Mouse (Mus musculus): ENCODE data around the gene Lrfn3.

Gene Lrfn3

DNA sequence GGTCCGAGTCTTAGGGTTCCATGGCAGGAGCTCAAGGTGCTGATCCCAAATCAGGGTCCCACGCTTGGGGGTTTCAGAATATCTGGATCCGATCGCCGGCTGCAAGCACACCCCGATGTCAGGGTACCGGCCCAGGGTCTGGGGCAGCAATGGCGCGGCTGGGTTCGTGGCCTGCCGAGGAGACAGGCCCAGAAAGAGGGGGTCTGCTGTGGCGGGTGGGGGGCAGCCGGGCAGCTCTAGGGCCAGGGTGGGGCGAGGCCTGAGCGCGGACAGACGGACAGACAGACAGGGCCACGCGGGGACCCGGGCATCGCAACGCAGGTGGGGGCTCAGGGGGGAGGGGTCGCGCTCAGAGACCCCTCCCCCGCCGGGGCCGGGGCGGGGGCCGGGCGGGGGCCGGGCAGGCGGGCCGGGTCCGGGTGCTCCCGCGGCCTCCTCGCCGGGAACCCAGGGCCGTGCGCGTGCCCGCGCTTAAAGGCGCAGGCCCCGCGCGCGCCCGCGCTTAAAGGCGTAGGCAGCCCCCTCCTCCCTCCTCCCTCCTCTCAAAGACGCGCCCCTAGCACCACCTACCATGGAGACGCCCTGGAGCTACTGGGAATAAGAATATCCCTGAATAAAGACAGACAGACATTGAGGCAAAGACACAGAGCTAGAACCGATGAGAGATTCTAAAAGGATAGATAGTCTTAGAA, at the start of gene Lrfn3:
Gene Lrfn3, minus strand, starts transcription at position 121 of the 692 bp plus-strand sequence.
- peak; percentile 55 to 72 for DNase-seq

DNA sequence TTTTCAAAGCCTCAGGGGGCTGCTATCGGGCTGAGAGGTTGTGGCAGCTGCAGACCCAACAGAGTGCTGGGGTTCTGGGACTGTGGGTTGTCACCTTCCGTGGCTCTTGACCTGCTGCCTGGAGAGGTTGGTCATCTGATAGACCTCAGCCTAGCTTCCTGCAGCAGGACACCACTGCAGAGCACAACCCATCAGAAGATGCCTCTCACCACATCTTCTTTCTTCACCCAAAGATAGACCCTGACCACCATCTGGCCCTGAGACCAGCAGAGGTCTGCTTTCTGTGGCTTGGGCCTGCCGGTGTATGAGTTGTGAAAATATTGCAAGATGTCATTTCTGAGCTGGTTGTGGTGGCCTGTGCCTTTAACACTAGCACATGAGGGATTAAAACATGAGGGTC, 48.5 kb upstream of the Lrfn3 start:
- DNase-seq: no peak

DNA sequence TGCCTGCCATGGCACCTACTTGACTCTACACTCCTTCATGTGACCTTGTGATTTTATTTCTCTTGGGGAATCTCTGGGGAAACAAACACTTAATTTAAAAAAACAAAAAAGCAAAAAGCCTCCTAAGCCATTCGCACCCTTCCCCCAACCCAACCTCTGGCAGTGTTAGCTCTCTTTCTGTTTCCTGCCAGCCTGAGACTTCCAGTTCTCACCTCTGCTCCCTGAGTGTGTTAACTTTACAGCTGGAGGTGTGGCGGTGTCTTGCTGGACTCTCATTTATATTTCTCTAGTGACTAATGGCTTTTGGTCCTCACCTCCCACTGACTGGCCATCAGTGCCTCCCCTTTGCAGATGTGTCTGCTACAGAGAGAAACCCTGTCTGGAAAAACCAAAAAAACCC, 47.2 kb upstream of the Lrfn3 start:
- DNase-seq: no peak

DNA sequence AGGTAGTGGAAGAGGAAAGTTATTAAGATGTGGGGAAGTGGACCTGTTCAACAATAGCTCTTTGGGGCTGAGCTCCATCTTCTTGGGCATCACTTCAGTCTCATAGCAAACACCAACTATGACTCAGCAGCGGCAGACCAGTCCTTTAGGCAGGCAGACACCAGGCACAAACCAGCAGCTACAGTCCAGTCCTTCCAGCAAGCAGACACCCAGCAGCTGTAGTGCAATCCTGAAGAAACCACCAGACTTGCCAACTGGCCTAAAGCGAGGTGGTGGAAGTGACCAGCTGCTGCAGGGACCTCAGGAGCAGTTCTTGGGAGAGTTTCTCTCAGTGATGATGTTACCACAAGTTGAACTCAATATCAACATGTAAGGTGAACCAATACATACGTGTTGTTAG, 46.1 kb upstream of the Lrfn3 start:
- DNase-seq: no peak

DNA sequence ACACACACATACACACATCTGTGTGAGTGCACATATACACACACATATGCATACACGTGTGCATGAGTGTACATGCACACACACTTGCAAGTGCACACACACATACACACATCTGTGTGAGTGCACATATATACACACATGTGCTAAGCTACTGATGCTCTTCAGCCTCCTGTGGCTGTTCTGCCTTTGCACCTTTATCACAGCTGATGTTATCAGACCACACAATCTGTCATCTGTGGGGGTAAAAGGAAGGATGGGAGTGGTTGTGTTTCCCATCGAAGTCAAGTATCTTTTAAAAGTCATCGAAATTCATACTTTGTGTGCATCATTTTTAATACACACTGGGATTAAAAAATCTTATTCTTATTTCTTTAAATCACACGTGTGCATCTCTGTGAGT, 39.8 kb upstream of the Lrfn3 start:
- DNase-seq: no peak

DNA sequence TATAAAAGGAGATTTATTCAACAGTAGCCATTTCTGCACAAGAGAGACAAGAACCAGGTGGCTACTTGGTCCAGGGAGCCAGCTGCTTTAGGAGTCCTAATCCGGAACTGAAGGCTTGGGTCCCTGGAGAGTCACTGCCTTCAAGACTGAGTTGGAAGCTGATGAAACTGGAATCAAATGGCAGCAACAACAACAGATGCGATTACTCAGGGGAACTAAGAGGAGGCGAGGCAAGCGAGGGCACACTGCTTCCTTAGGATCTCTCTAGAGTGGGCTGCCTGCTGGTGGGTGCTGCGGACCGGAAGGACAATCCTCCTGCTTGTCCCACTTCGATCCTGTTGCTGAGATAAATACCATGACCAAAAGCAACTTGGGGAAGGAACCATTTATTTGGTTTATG, 37.1 kb upstream of the Lrfn3 start:
- DNase-seq: no peak

DNA sequence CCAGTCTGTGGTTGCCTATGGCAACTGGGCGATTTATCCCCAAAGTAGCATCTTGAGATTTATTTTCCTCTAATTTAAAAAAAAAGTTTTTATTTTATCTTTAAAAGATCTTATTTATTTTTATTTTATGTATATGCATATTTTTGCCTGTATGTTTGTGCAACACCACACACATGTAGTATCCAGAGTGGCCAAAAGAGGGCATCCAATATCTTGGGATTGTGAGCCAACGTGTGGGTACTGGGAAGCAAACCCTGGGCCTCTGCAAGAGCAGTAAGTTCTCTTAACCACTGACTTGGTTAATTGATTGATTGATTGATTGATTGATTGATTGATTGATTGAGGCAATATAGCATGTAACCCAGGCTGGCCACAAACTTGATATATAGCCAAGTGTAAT, 32.3 kb upstream of the Lrfn3 start:
- peak in 1 of 2 experiments; percentile 30 for DNase-seq

DNA sequence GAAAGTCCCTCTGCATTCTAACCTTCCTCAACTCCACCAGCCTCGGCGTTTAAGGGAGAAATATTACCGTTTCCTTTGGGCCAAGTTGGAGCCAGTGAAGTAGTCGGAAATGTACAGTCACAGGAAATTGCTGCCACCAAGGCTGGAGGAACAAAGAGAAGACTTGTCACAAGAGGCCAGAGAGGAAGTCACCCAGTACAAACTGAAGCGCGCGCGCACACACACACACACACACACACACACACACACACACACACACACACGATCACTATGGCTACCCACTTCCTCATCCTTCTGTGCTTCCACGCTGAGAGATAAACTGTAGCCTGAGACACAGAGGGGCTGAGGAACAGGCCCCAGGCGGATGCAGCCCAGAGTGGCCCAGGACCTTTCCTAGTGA, 31.8 kb upstream of the Lrfn3 start:
- DNase-seq: peak; percentile 41 to 45

DNA sequence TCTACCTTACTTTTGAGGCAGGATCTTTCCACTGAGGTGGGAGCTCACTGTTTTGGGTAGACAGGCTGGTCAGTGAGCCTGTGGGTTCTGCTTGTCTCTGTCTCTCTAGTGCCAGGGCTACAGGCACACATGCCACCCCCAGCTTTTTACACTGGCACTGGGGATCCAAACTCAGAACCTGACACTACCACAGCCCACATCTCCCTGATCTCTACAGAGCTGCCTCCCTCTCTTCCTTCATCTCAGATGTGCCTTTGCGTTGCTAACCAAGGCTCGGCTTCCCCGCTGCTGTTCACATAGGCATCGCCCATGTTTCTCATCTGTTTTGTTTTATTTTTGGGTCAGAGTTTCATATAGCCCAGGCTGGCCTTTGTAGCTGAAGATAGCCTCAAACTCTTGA, 31.1 kb upstream of the Lrfn3 start:
- DNase-seq: no peak

DNA sequence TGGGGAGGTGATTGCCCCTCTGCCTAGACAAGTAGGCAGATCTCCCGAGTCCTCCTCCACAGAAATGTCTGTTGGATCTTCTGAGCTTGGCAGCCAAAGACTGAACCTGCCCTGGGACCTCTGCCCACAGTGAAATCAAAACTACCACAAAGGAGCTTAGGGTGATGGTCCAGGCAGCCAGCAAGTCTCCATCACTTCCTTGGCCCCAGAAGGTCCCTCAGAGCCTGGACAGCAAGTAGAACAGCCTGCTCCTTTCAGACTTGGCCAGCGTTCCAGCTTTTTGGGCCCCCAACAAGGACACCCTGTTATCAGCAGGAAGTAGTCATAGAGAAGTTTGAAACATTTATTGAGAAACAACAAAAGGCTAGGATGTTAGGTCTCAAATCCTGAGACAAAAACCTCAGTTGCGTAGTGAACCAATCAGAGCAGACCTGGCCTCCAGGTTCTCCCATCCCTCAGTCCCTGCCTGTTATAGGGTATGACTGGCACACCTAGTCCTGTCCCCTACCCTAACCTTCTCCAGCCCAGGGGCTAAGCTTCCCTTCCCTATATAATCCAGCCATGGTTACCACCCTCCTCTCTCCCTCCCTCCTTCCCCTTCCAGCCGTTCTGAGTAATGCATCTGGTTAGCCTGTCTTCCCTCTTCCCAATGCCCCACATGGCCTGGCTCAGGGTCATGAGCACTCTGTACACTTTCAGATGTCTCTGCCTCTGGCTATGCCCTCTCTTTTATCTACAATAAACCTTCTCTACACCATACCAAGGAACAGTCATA, 30.4 kb upstream of the Lrfn3 start:
- DNase-seq: no peak

DNA sequence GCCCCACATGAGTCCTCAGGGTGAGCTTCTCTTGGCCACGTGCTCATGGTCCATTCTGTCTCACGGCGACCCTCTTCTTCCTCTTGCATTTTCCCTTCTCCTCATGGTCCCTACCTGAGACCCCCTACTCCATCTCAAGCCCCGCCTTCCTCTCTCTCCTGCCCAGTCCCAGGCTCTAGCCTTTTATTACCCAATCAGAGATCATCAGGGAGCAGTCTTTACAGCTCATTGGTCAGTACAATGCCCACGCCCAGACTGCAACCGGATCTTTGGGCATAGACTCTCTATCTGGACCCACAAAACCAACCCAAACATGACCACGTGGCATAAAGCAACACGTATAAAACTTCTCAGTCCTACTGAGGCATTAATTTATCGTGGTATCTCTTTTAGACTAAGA, 21.5 kb upstream of the Lrfn3 start:
- no peak for DNase-seq

DNA sequence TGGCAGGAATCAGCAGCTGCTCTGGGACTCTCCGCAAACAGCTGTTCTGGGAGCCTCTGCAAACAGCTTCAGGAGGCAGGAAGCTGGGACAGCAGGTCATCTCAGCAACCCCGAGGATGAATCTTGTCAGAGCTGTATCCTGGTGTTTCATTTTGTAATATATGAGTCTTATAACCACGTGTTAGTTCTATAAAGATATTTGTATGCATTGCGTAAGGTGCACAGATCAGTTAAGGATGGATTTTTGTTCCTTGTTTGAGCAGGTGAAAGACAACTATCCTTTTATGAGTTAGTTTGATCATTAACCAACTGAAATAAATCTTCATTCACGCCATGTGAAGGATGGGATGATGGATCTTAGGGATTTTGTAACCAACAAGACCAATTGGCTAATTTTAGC, 17.5 kb upstream of the Lrfn3 start:
- no peak for DNase-seq

DNA sequence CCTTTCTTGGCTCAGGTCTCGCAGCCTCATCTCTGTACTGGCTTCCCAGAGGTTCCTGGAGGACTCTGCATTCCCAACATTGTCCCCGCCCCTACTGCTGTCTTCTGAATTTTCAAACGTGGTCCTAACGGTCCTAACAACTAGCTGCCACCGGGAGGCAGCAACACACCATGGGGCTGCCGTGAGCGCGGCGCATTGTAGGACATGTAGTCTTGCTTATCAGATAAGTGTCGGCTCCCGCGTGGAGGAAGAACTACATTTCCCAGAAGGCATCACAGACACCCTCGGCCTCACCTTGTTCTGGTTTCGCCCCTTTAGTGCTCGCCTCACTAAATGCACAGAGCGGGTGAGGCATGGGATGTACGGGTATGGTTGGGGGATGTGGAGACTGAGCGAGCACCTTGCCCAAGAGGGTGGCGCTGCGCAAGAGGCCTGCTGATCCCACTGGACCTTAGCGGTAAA, 11.0 kb upstream of the Lrfn3 start:
- peak; percentile 94 to 96 for DNase-seq

DNA sequence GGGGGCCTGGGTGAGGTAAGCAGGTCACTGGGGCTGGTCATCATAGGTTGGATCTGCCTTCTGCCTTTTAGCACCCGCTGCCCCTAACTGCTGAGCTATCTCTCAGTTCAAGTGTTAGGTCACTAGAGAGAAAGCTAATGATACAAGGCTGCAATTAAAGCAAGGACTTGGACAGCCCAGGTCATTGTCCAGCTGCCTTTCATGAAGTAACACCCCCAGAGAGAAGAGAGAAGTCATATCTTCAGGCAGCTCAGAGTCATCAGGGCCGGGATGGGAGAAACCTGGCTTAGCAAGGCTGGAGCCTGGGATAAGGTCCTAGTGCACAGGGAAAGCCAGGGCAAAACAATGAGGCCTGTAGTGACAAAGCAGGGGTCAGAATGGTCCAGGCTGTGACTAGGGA, 4.9 kb upstream of the Lrfn3 start:
- DNase-seq: no peak

DNA sequence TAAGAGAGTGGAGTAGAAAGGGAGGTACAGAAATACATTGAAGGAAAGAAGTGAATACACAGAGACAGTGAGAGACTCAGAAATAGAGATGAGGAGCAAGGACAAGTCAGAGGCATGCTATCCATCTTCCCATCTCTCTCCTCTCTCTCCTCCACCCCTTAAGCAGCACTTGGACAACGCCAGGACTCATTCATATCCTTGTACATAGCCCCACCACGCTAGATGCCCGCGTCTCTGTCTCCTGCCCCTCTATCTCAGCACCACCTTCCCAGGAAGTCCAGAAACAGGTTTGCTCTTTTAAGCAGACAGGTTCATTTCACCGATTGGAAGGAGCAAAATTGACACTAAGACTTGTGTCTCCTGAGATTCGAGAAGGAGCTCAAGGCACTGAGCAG, 769 bp upstream of the Lrfn3 start:
- no peak for DNase-seq

DNA sequence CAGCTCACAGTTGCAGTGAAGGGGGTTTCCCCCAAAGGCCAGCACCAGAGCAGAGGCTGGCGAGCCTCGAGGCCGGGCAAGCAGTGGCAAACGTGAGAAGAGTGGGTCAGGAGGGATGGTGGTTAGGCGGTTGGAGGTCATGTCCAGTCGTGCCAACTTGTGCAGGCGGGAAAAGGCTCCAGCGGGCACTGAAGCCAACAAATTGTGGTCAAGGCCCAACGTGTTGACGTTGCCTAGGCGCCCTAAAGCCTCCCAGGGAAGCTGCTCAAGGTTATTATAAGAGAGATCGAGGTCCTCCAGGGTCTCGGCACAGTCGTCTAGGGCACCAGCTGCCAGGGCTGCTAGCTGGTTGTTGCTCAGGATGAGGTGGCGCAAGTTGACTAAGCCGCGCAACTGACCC, 2.5 kb downstream of the Lrfn3 start:
- no peak for DNase-seq

DNA sequence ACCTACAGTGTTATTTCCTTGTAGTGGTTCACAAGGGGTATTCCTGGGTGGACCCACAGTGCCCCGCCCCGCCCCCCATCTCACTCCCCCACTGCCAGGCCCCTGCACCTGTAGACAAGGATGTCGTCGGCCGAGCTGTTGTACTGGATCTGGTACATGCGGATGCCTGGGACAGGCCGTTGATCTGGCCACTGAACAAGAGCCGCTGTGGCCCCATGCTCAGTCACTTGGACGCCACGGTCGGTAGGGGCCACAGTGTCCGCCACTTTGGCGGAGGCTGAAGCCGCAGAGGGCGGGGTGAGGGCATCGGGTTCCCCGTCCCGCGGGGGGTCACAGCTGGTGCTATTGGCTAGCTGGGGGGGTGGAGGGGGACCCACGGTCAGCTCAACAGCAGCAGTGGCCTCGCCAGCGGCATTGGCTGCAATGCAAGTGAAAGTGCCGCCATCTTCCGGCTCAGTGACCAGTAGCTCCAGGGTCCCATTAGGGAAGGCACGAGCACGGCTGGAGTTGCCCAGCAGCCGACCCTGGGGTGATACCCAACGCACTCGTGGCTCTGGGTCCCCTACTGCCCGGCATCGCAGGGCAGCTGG, 3.2 kb downstream of the Lrfn3 start:
- peak; percentile 39 to 51 for DNase-seq

DNA sequence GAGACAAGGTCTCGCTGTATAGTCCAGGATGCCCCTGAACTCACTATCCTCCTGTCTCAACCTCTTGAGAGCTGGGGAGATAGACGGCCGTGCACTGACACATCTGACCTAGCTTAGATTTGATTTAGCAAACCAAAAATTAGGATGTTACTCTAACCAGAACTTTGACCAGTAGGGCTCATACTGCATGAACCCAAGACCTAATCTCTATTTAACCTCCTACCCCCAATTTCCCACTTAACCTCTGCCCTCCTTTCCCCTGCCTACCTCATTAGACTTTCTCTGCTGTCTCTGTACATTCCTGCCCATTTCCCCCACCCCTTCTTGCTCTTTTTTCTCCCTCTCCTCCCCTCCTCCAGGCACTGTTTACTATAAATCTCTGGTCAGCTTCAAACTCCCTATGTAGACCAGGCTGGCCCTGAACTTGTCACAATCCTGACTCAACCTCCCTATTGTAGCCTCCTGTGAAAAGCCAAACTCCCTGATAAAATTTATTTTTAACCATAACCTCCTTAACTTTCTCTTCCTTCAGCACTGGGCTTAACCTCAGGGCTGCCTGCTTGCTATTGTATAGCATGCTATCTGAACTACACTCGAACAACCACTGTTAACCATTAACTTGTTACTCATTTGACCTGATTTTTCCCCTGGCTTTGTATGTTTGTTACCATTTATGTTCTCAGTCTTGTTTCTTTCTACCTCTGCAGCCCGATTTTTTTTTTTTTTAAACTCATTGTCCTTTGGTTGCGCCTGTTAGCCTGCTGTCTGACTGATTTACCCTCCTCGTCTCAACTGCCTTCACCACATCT, 4.0 kb downstream of the Lrfn3 start:
- peak in 1 of 2 experiments; percentile 59 for DNase-seq

DNA sequence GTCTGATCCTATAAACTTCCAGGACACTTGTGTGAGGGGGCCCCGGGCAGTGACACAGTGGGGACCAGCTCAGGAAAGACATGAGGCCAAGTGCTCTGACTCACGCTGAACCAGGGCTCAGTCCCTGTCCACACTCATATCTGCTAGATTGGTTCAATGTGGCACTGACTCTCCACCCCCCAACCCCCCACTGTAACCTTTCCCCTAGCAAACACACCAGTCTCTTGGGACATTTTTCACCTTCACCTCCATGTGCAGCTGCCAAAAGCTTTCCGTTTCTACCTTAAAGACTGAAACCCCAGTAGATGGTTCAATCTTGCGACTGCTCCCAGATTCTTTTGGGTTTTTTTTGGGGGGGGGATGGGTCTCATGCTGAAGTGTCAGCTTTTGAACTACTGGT, 8.5 kb downstream of the Lrfn3 start:
- no peak for DNase-seq

DNA sequence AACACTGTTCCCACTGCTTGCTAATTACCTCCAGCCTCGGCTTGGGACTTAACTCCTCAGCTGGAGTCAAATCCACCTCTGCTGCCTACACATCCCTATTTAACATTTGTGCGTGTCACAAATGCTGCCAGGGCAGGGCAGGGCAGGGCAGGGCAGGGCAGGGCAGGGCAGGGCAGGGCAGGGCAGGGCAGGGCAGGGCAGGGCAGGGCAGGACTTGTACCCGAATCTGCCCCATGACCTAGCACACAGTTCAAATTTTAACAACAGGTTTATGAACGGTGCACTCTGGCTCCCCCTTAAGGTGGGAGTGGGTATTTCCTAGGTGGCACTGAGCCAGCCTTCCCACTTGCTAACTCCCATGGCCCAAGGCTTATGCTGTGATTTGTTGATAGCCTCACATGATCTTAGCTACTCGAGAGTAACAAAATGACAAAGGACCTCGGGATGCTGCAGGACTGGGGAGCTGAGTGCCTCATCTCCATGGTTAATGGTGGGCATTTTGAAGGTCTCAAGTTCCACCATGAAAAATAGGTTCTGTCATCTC, 9.2 kb downstream of the Lrfn3 start:
- peak; percentile 80 to 81 for DNase-seq

DNA sequence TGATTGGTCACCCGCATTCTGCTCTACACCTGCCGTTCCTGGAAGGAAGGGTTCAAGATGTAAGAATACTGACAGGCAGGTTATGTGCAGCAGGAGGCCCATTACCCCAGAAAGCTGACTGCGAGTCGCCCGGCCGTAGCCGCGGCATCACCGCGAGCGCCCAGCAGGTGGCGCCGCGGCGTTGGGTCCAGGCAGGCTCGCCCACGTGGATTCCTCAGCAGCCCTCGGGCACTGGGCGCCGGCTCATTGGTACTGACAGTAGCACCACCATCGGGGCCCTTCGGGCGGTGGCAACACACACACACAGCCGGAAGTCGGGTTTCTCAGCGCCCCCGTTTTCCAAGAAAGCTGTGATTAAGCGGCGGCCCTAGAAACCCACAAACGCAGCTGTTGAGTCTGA, 14.7 kb downstream of the Lrfn3 start:
- DNase-seq: peak; percentile 55 to 82

DNA sequence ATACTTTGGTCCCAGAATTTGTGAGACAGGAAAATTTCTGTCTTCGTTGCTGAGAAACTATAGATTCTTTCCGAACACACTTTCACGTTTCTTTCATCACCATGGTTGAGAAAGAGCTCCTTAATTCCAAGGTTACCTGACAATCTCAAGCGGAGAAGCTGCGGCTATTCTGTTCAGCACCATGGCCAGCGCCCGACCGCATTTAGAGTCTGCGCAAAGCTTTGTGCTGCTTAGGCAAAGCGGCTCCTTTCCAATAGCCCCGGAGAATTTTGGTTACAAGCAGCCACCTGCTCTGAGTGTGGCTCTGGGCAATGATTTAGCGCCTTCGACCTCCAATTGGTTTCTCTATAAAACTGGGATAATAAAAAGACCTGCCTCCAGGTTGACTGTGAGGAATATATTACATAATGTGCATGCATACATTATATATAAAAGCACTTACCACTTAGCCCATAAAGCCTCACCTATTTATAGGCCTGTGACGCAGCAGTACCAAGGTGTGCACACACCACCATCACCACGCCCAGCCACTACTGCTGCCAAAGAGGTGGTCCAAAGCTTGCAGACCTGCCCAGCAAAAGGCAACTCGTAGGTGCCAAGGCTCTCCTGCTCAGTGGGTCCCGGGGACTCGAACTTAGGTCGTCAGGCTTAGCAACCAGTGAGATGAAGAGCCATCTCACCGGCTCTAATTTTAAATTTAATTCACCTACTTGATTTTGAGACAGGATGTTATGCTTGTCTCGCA, 15.8 kb downstream of the Lrfn3 start:
- DNase-seq: peak; percentile 65 to 92
